Mouse (Mus musculus): ENCODE measurements around the gene Nme9. TPM values are rescaled to one million over a fixed set of nuclear protein-coding genes. Genes with fewer than 3 reads are reported as not detected.

Gene Nme9
- polyA plus RNA-seq, 1 experiment from 2014 or later, result 0.55 TPM

GRCm38 (mm10) chr9:99437781-99438565 is 13.3 kb upstream of the Nme9 start:
- no peaks in the 10 kb centered on the region for H3K36me3 ChIP-seq
- no peak overlapping the region for H3K27ac ChIP-seq
- WGBS, result 80% methylated on average over 12 of the region's 12 CpGs
- no peak overlapping the region for H3K4me3 ChIP-seq (replicated peaks)
- peaks cover 38% of the 10 kb centered on the region for H3K4me1 ChIP-seq (replicated peaks)
- H3K27me3 ChIP-seq, result peaks cover 17% of the 10 kb centered on the region
- no peaks in the 10 kb centered on the region for H3K9me3 ChIP-seq
- no peak overlapping the region for H3K4me2 ChIP-seq (replicated peaks)
- H3K9ac ChIP-seq (replicated peaks), result no peak overlapping the region
- no peak for ATAC-seq

- Histone ChIP-seq H3K27me3 (peaks cover 17% of the 10 kb centered on the region), H3K9ac (replicated peaks) (no peak overlapping the region), H3K4me2 (replicated peaks) (no peak overlapping the region), H3K9me3 (no peaks in the 10 kb centered on the region), H3K27ac (no peak overlapping the region), H3K36me3 (no peaks in the 10 kb centered on the region), H3K4me1 (replicated peaks) (peaks cover 28% of the 10 kb centered on the region), H3K4me3 (replicated peaks) (no peak overlapping the region)
- no peak for ATAC-seq
- 76% methylated on average over 8 of the region's 8 CpGs for WGBS
These were observed 12.2 kb upstream of the Nme9 start for GRCm38 (mm10) chr9:99439064-99439463.

- Histone ChIP-seq H3K27ac (no peak overlapping the region), H3K9ac (replicated peaks) (no peak overlapping the region), H3K4me1 (replicated peaks) (peaks cover 15% of the 10 kb centered on the region), H3K4me3 (replicated peaks) (no peak overlapping the region), H3K9me3 (no peaks in the 10 kb centered on the region), H3K27me3 (peaks cover 17% of the 10 kb centered on the region), H3K4me2 (replicated peaks) (no peak overlapping the region), H3K36me3 (no peaks in the 10 kb centered on the region)
- whole genome bisulfite sequencing, result 79% methylated on average over 5 of the region's 5 CpGs
- ATAC-seq, result no peak
These were observed 10.3 kb upstream of the Nme9 start for GRCm38 (mm10) chr9:99440941-99441340.

GRCm38 (mm10) chr9:99441647-99442433 is 9.4 kb upstream of the Nme9 start:
- ATAC-seq, result peak; percentile 31
- WGBS, result 91% methylated on average over 4 of the region's 4 CpGs
- no peaks in the 10 kb centered on the region for H3K9me3 ChIP-seq
- peaks cover 14% of the 10 kb centered on the region for H3K4me1 ChIP-seq (replicated peaks)
- no peak overlapping the region for H3K27ac ChIP-seq
- H3K4me2 ChIP-seq (replicated peaks), result no peak overlapping the region
- no peak overlapping the region for H3K9ac ChIP-seq (replicated peaks)
- H3K36me3 ChIP-seq, result no peaks in the 10 kb centered on the region
- H3K4me3 ChIP-seq (replicated peaks), result no peak overlapping the region
- peaks cover 17% of the 10 kb centered on the region for H3K27me3 ChIP-seq

- WGBS, result 25% methylated on average over 8 of the region's 8 CpGs
- no peak overlapping the region for H3K9ac ChIP-seq (replicated peaks)
- H3K36me3 ChIP-seq, result no peaks in the 10 kb centered on the region
- H3K4me2 ChIP-seq (replicated peaks), result no peak overlapping the region
- ATAC-seq, result peak; percentile 88
- 0 out of 2 replicates have a peak, but pooled peaks cover 5% of the 10 kb centered on the region for H3K4me1 ChIP-seq (replicated peaks)
- no peak overlapping the region for H3K27ac ChIP-seq
- H3K4me3 ChIP-seq (replicated peaks), result no peak overlapping the region
- no peaks in the 10 kb centered on the region for H3K27me3 ChIP-seq
- H3K9me3 ChIP-seq, result no peaks in the 10 kb centered on the region
These were observed 6.6 kb upstream of the Nme9 start for GRCm38 (mm10) chr9:99444590-99445178.

- no peak for ATAC-seq
- H3K4me3 ChIP-seq (replicated peaks), result no peak overlapping the region
- H3K27me3 ChIP-seq, result peaks cover 5% of the 10 kb centered on the region
- H3K27ac ChIP-seq, result no peak overlapping the region
- no peaks in the 10 kb centered on the region for H3K36me3 ChIP-seq
- H3K9ac ChIP-seq (replicated peaks), result no peak overlapping the region
- H3K4me1 ChIP-seq (replicated peaks), result peaks cover 7% of the 10 kb centered on the region
- no peaks in the 10 kb centered on the region for H3K9me3 ChIP-seq
- H3K4me2 ChIP-seq (replicated peaks), result no peak overlapping the region
These were observed 5.0 kb upstream of the Nme9 start for GRCm38 (mm10) chr9:99446259-99446658.

- WGBS, result 86% methylated on average over 3 of the region's 3 CpGs
- Histone ChIP-seq H3K36me3 (no peaks in the 10 kb centered on the region), H3K27me3 (peaks cover 11% of the 10 kb centered on the region), H3K9me3 (no peaks in the 10 kb centered on the region), H3K9ac (replicated peaks) (no peak overlapping the region), H3K4me1 (replicated peaks) (peaks cover 10% of the 10 kb centered on the region), H3K4me2 (replicated peaks) (no peak overlapping the region), H3K4me3 (replicated peaks) (no peak overlapping the region), H3K27ac (no peak overlapping the region)
- ATAC-seq, result no peak
These were observed 4.0 kb upstream of the Nme9 start for GRCm38 (mm10) chr9:99447323-99447722.

- ATAC-seq, result no peak
These were observed 1.2 kb upstream of the Nme9 start for GRCm38 (mm10) chr9:99449886-99450647.

GRCm38 (mm10) chr9:99454211-99454610 is 2.9 kb downstream of the Nme9 start:
- no peak overlapping the region for H3K9ac ChIP-seq (replicated peaks)
- peaks cover 5% of the 10 kb centered on the region for H3K4me1 ChIP-seq (replicated peaks)
- no peaks in the 10 kb centered on the region for H3K9me3 ChIP-seq
- no peak overlapping the region for H3K4me3 ChIP-seq (replicated peaks)
- H3K36me3 ChIP-seq, result no peaks in the 10 kb centered on the region
- no peak overlapping the region for H3K27ac ChIP-seq
- no peak overlapping the region for H3K4me2 ChIP-seq (replicated peaks)
- 90% methylated on average over 4 of the region's 4 CpGs for WGBS
- ATAC-seq, result no peak
- peaks cover 17% of the 10 kb centered on the region for H3K27me3 ChIP-seq

More at GRCm38 (mm10) chr9:99449886-99450647, 1.2 kb upstream of the Nme9 start:
- H3K9me3 ChIP-seq, result no peaks in the 10 kb centered on the region
- peaks cover 5% of the 10 kb centered on the region for H3K4me1 ChIP-seq (replicated peaks)
- H3K4me3 ChIP-seq (replicated peaks), result no peak overlapping the region
- WGBS, result 42% methylated on average over 9 of the region's 9 CpGs
- H3K36me3 ChIP-seq, result no peaks in the 10 kb centered on the region
- H3K27ac ChIP-seq, result no peak overlapping the region
- peaks cover 17% of the 10 kb centered on the region for H3K27me3 ChIP-seq
- no peak overlapping the region for H3K9ac ChIP-seq (replicated peaks)
- no peak overlapping the region for H3K4me2 ChIP-seq (replicated peaks)

- Histone ChIP-seq H3K4me2 (replicated peaks) (no peak overlapping the region), H3K4me3 (replicated peaks) (no peak overlapping the region), H3K9ac (replicated peaks) (no peak overlapping the region), H3K27ac (no peak overlapping the region), H3K27me3 (no peaks in the 10 kb centered on the region), H3K9me3 (no peaks in the 10 kb centered on the region), H3K36me3 (no peaks in the 10 kb centered on the region), H3K4me1 (replicated peaks) (no peaks in the 10 kb centered on the region)
- no peak for ATAC-seq
- 43% methylated on average over 12 of the region's 12 CpGs for WGBS
These were observed 7.4 kb downstream of the Nme9 start for GRCm38 (mm10) chr9:99458529-99459208.

- Histone ChIP-seq H3K4me2 (replicated peaks) (no peak overlapping the region), H3K9me3 (no peaks in the 10 kb centered on the region), H3K4me1 (replicated peaks) (no peaks in the 10 kb centered on the region), H3K36me3 (no peaks in the 10 kb centered on the region), H3K9ac (replicated peaks) (no peak overlapping the region), H3K27ac (no peak overlapping the region), H3K4me3 (replicated peaks) (no peak overlapping the region), H3K27me3 (no peaks in the 10 kb centered on the region)
- ATAC-seq, result no peak
- WGBS, result 91% methylated on average over 4 of the region's 4 CpGs
These were observed 8.5 kb downstream of the Nme9 start for GRCm38 (mm10) chr9:99459730-99460129.
